Mouse (Mus musculus) kidney, embryonic 14.5 days (tissue): ENCODE measurements around the gene Cabs1. TPM values are rescaled to one million over a fixed set of nuclear protein-coding genes. Genes with fewer than 3 reads are reported as not detected.

Source experiments
- polyA plus RNA-seq: library from polyadenylated mRNA; unstranded; fragments of >200 nt; fragmentation: Nextera tagmentation; extraction: Ambion mirVana; gene quantifications from 2 replicates; pipeline ENCODE4 v1.2.1, GENCODE M21; 2014

The Cabs1 gene
- polyA plus RNA-seq, 1 experiment from 2014 or later: not detected

Other genes with a start within 250 kb of the Cabs1 start
- not detected in 2 replicates for gene Csn1s2a, start 204.9 kb upstream of the Cabs1 start, polyA plus RNA-seq
- not detected in 2 replicates for gene Csn1s2b, start 171.4 kb upstream of the Cabs1 start, polyA plus RNA-seq
- gene Prr27, start 153.8 kb upstream of the Cabs1 start, polyA plus RNA-seq: not detected in 2 replicates
- not detected in 2 replicates for gene Odam, start 94.4 kb upstream of the Cabs1 start, polyA plus RNA-seq
- gene Csn3, start 53.9 kb upstream of the Cabs1 start, polyA plus RNA-seq: 0.70 and 1.2 TPM in 2 replicates
- gene 2310003L06Rik, start 10.0 kb upstream of the Cabs1 start, polyA plus RNA-seq: not detected in 2 replicates
- gene Gm28434, start 9.9 kb upstream of the Cabs1 start, polyA plus RNA-seq: not detected in 2 replicates
- gene Smr3a, start 23.1 kb downstream of the Cabs1 start, polyA plus RNA-seq: not detected in 2 replicates
- not detected in 2 replicates for gene Smr2, start 107.1 kb downstream of the Cabs1 start, polyA plus RNA-seq
- gene Gm11116, start 132.1 kb downstream of the Cabs1 start, polyA plus RNA-seq: not detected in 2 replicates
- gene Gm11115, start 174.7 kb downstream of the Cabs1 start, polyA plus RNA-seq: not detected in 2 replicates